Mouse (Mus musculus): ENCODE results near the gene Peli1.

Gene Peli1

GRCm38 (mm10) chr11:21093081-21093815 lies 2.2 kb downstream of the Peli1 start:
- no peak for DNase-seq

GRCm38 (mm10) chr11:21096590-21096989 lies 5.5 kb downstream of the Peli1 start:
- no peak for DNase-seq

GRCm38 (mm10) chr11:21098457-21098856 lies 7.4 kb downstream of the Peli1 start:
- peak; percentile 59 for DNase-seq

GRCm38 (mm10) chr11:21100704-21101103 lies 9.6 kb downstream of the Peli1 start:
- no peak for DNase-seq

- no peak for DNase-seq
These were observed 10.2 kb downstream of the Peli1 start for GRCm38 (mm10) chr11:21101286-21101685.

- no peak for DNase-seq
These were observed 11.3 kb downstream of the Peli1 start for GRCm38 (mm10) chr11:21102273-21103005.

- DNase-seq = no peak
These were observed 12.1 kb downstream of the Peli1 start for GRCm38 (mm10) chr11:21103186-21103585.

- DNase-seq = no peak
These were observed 14.3 kb downstream of the Peli1 start for GRCm38 (mm10) chr11:21105393-21105792.

- DNase-seq = no peak
These were observed 16.0 kb downstream of the Peli1 start for GRCm38 (mm10) chr11:21107120-21107519.

GRCm38 (mm10) chr11:21109279-21109678 lies 18.2 kb downstream of the Peli1 start:
- no peak for DNase-seq

- DNase-seq = no peak
These were observed 23.4 kb downstream of the Peli1 start for GRCm38 (mm10) chr11:21114516-21114915.

- no peak for DNase-seq
These were observed 24.7 kb downstream of the Peli1 start for GRCm38 (mm10) chr11:21115804-21116203.

GRCm38 (mm10) chr11:21116623-21117295 lies 25.7 kb downstream of the Peli1 start:
- no peak for DNase-seq

- DNase-seq = no peak
These were observed 30.6 kb downstream of the Peli1 start for GRCm38 (mm10) chr11:21121737-21122136.

- DNase-seq = no peak
These were observed 31.3 kb downstream of the Peli1 start for GRCm38 (mm10) chr11:21122399-21122798.

GRCm38 (mm10) chr11:21131692-21132091 lies 40.6 kb downstream of the Peli1 start:
- no peak for DNase-seq

- peak; percentile 82 for DNase-seq
These were observed 43.9 kb downstream of the Peli1 start for GRCm38 (mm10) chr11:21134875-21135451.

- DNase-seq = peak; percentile 55
These were observed 48.4 kb downstream of the Peli1 start for GRCm38 (mm10) chr11:21139453-21139852.

GRCm38 (mm10) chr11:21141242-21141641 lies 50.2 kb downstream of the Peli1 start:
- DNase-seq = peak; percentile 19

GRCm38 (mm10) chr11:21141755-21142154 lies 50.7 kb downstream of the Peli1 start:
- no peak for DNase-seq

GRCm38 (mm10) chr11:21149476-21149875 lies 58.4 kb downstream of the Peli1 start:
- DNase-seq = peak; percentile 64

GRCm38 (mm10) chr11:21150316-21150715 lies 59.2 kb downstream of the Peli1 start:
- no peak for DNase-seq

GRCm38 (mm10) chr11:21151672-21152071 lies 60.6 kb downstream of the Peli1 start:
- DNase-seq = no peak

Measured in heart, adult 11 months (tissue).